Mouse (Mus musculus): ENCODE measurements around the gene Dcxr. TPM values are rescaled to one million over a fixed set of nuclear protein-coding genes. Genes with fewer than 3 reads are reported as not detected.
A peak's percentile ranks its signal among the peaks of the same experiment; 100 is the strongest.
"Not testable (repeated sequence)": the region's sequence is repeated elsewhere in the genome, so short reads cannot be mapped to it uniquely, and the experiment has no call there.

Dcxr gene
- polyA plus RNA-seq, 1 experiment from 2014 or later = 7.8 TPM

DNA sequence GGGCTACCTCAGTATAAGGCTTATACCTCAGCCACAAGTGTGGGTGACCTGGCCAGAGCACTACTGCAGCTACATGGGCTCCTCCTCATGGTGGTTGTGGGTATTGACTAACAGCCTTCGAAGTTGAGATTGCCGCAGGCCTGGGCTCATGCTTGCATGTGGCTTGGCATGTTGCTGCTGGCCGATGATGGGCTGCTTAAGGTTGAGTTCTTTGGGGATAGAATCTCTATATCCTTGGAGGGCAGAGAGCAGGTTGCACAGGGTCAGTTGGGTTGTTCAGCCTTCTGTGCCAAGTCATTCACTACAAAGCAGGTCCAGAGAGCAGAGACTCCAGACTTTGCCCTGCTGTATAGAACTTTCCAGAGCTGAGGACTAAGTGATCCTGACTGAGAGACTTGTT, 47.2 kb downstream of the Dcxr start:
- Histone ChIP-seq H3K4me1 (no peaks in the 10 kb centered on the region), H3K9me3 (replicated peaks) (no peaks in the 10 kb centered on the region), H3K9ac (no peak overlapping the region), H3K27ac (no peak overlapping the region), H3K4me2 (no peak overlapping the region), H3K36me3 (ENCODE audit: poor library complexity, severe bottlenecking) (peaks cover 61% of the 10 kb centered on the region), H3K4me3 (no peak overlapping the region), H3K27me3 (no peaks in the 10 kb centered on the region)
- no peak for ATAC-seq
- 79% methylated on average over 3 of the region's 3 CpGs for WGBS

DNA sequence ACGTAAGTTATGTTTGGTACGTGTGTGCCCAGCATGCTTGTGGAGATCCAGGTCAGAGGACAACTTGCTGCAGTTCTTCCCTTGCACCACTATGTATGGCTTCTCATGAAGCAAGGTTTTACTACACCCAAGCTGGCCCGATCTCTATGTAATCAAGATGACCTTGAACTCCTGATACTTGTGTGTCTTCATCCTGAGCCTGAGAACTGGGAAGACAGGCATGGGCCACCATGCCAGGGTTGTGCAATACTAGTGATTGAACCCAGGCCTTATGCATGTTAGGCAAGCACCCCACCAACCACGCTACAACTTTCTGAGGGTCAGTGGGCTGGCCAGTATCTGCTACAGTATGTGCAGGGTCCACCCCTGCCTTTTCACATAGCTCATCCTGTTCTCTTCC, 50.1 kb downstream of the Dcxr start:
- WGBS = 97% methylated on average over 4 of the region's 4 CpGs
- 0 out of 2 replicates have a peak overlapping the region, but pooled peaks have one; percentile 2 for H3K9ac ChIP-seq
- peaks cover 18% of the 10 kb centered on the region for H3K4me1 ChIP-seq
- H3K4me3 ChIP-seq = no peak overlapping the region
- H3K27me3 ChIP-seq = no peaks in the 10 kb centered on the region
- no peak overlapping the region for H3K27ac ChIP-seq
- H3K9me3 ChIP-seq (replicated peaks) = no peaks in the 10 kb centered on the region
- no peak for ATAC-seq
- H3K4me2 ChIP-seq = no peak overlapping the region
- peaks cover 52% of the 10 kb centered on the region for H3K36me3 ChIP-seq (ENCODE audit: poor library complexity, severe bottlenecking)

DNA sequence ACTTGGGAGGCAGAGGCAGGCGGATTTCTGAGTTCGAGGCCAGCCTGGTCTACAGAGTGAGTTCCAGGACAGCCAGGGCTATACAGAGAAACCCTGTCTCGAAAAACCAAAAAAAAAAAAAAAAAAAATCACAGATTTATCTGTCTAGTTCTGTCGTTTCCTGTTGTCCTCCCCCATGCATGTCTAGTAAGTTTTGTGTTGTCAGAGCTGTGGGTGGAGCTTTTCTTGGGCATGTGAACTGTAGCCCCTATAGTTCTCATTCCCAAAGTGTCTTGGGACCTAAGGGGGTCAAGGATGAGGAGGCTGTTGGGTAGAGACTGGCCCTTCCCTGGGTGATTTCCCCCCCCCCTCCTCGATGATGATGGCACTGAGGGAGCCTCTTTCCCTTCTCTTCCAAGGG, 51.2 kb downstream of the Dcxr start:
- H3K9ac ChIP-seq; H3K4me3 ChIP-seq; ATAC-seq; H3K27ac ChIP-seq; H3K27me3 ChIP-seq; H3K9me3 ChIP-seq (replicated peaks); H3K4me2 ChIP-seq: not testable (repeated sequence)
- Histone ChIP-seq H3K36me3 (ENCODE audit: poor library complexity, severe bottlenecking) (peaks cover 45% of the 10 kb centered on the region), H3K4me1 (peaks cover 18% of the 10 kb centered on the region)
- WGBS = 80% methylated on average over 4 of the region's 5 CpGs

Other genes starting within 250 kb of the Dcxr start
- gene Mrpl12, start 242.7 kb downstream of the Dcxr start, polyA plus RNA-seq (2015; fragmentation: Nextera tagmentation; extraction: Ambion mirVana) = 127 TPM in 2 replicates
- gene Slc25a10, start 235.4 kb downstream of the Dcxr start, polyA plus RNA-seq (2015; fragmentation: Nextera tagmentation; extraction: Ambion mirVana) = 31.1 and 41.9 TPM in 2 replicates
- gene Gcgr, start 196.6 kb downstream of the Dcxr start, polyA plus RNA-seq (2015; fragmentation: Nextera tagmentation; extraction: Ambion mirVana) = 0.08 and 0.21 TPM in 2 replicates
- gene Mcrip1, start 177.6 kb downstream of the Dcxr start, polyA plus RNA-seq (2015; fragmentation: Nextera tagmentation; extraction: Ambion mirVana) = 228 and 240 TPM in 2 replicates
- gene Ppp1r27, start 176.1 kb downstream of the Dcxr start, polyA plus RNA-seq (2015; fragmentation: Nextera tagmentation; extraction: Ambion mirVana) = not detected in 2 replicates
- 253 and 286 TPM in 2 replicates for gene P4hb, start 154.0 kb downstream of the Dcxr start, polyA plus RNA-seq (2015; fragmentation: Nextera tagmentation; extraction: Ambion mirVana)
- 462 and 508 TPM in 2 replicates for gene Arhgdia, start 145.7 kb downstream of the Dcxr start, polyA plus RNA-seq (2015; fragmentation: Nextera tagmentation; extraction: Ambion mirVana)
- gene Alyref, start 128.9 kb downstream of the Dcxr start, polyA plus RNA-seq (2015; fragmentation: Nextera tagmentation; extraction: Ambion mirVana) = 420 and 488 TPM in 2 replicates
- 204 and 211 TPM in 2 replicates for gene Anapc11, start 128.9 kb downstream of the Dcxr start, polyA plus RNA-seq (2015; fragmentation: Nextera tagmentation; extraction: Ambion mirVana)
- gene Npb, start 118.8 kb downstream of the Dcxr start, polyA plus RNA-seq (2015; fragmentation: Nextera tagmentation; extraction: Ambion mirVana) = 0.50 TPM in 1 of 2 replicates, not detected in the other
- 140 and 159 TPM in 2 replicates for gene Pcyt2, start 109.3 kb downstream of the Dcxr start, polyA plus RNA-seq (2015; fragmentation: Nextera tagmentation; extraction: Ambion mirVana)
- 42.7 and 43.1 TPM in 2 replicates for gene Sirt7, start 102.0 kb downstream of the Dcxr start, polyA plus RNA-seq (2015; fragmentation: Nextera tagmentation; extraction: Ambion mirVana)
- gene Mafg, start 93.7 kb downstream of the Dcxr start, polyA plus RNA-seq (2015; fragmentation: Nextera tagmentation; extraction: Ambion mirVana) = 19.8 and 24.1 TPM in 2 replicates
- 23.9 and 25.5 TPM in 2 replicates for gene Pycr1, start 83.5 kb downstream of the Dcxr start, polyA plus RNA-seq (2015; fragmentation: Nextera tagmentation; extraction: Ambion mirVana)
- gene Myadml2, start 79.1 kb downstream of the Dcxr start, polyA plus RNA-seq (2015; fragmentation: Nextera tagmentation; extraction: Ambion mirVana) = 0.25 and 0.81 TPM in 2 replicates
- gene Notum, start 66.1 kb downstream of the Dcxr start, polyA plus RNA-seq (2015; fragmentation: Nextera tagmentation; extraction: Ambion mirVana) = 0.15 and 0.29 TPM in 2 replicates
- gene Aspscr1, start 54.3 kb downstream of the Dcxr start, polyA plus RNA-seq (2015; fragmentation: Nextera tagmentation; extraction: Ambion mirVana) = 142 and 151 TPM in 2 replicates
- 127 TPM in 2 replicates for gene Cenpx, start 13.5 kb downstream of the Dcxr start, polyA plus RNA-seq (2015; fragmentation: Nextera tagmentation; extraction: Ambion mirVana)
- 64.5 and 72.9 TPM in 2 replicates for gene Lrrc45, start 13.4 kb downstream of the Dcxr start, polyA plus RNA-seq (2015; fragmentation: Nextera tagmentation; extraction: Ambion mirVana)
- gene Rac3, start 5.8 kb downstream of the Dcxr start, polyA plus RNA-seq (2015; fragmentation: Nextera tagmentation; extraction: Ambion mirVana) = 83.0 and 105 TPM in 2 replicates
- gene Cbr2, start 4.8 kb upstream of the Dcxr start, polyA plus RNA-seq (2015; fragmentation: Nextera tagmentation; extraction: Ambion mirVana) = 0.26 TPM in 1 of 2 replicates, not detected in the other
- gene Hmga1b, start 35.5 kb upstream of the Dcxr start, polyA plus RNA-seq (2015; fragmentation: Nextera tagmentation; extraction: Ambion mirVana) = 2.7 and 4.0 TPM in 2 replicates
- 58.4 and 63.1 TPM in 2 replicates for gene Rfng, start 56.9 kb upstream of the Dcxr start, polyA plus RNA-seq (2015; fragmentation: Nextera tagmentation; extraction: Ambion mirVana)
- 261 and 280 TPM in 2 replicates for gene Gps1, start 57.0 kb upstream of the Dcxr start, polyA plus RNA-seq (2015; fragmentation: Nextera tagmentation; extraction: Ambion mirVana)
- gene Dus1l, start 69.1 kb upstream of the Dcxr start, polyA plus RNA-seq (2015; fragmentation: Nextera tagmentation; extraction: Ambion mirVana) = 58.6 and 67.7 TPM in 2 replicates
- gene Fasn, start 97.3 kb upstream of the Dcxr start, polyA plus RNA-seq (2015; fragmentation: Nextera tagmentation; extraction: Ambion mirVana) = 61.4 and 79.4 TPM in 2 replicates
- gene Ccdc57, start 205.6 kb upstream of the Dcxr start, polyA plus RNA-seq (2015; fragmentation: Nextera tagmentation; extraction: Ambion mirVana) = 5.6 and 6.9 TPM in 2 replicates
- gene Slc16a3, start 221.2 kb upstream of the Dcxr start, polyA plus RNA-seq (2015; fragmentation: Nextera tagmentation; extraction: Ambion mirVana) = 15.7 and 18.7 TPM in 2 replicates

Measured in forebrain, embryonic 13.5 days (tissue).